Mouse (Mus musculus) forebrain, embryonic 13.5 days (tissue): Measurements from ENCODE around the gene Kcnc3. TPM values are rescaled to one million over a fixed set of nuclear protein-coding genes. Genes with fewer than 3 reads are reported as not detected.

Experiments used
- polyA plus RNA-seq: library from polyadenylated mRNA; unstranded; fragments of >200 nt; fragmentation: Nextera tagmentation; extraction: Ambion mirVana; gene quantifications from 2 replicates; pipeline ENCODE4 v1.2.1, GENCODE M21; 2015

Kcnc3 gene
- polyA plus RNA-seq, 1 experiment from 2014 or later = 2.4 TPM

Other genes with a start within 250 kb of the Kcnc3 start
- 10.1 and 10.6 TPM in 2 replicates for gene Syt3, start 206.6 kb upstream of the Kcnc3 start, polyA plus RNA-seq
- 0.59 and 1.1 TPM in 2 replicates for gene 1700008O03Rik, start 204.8 kb upstream of the Kcnc3 start, polyA plus RNA-seq
- 11.6 and 12.6 TPM in 2 replicates for gene Lrrc4b, start 161.6 kb upstream of the Kcnc3 start, polyA plus RNA-seq
- gene Aspdh, start 125.3 kb upstream of the Kcnc3 start, polyA plus RNA-seq = 3.8 and 4.0 TPM in 2 replicates
- gene Josd2, start 122.7 kb upstream of the Kcnc3 start, polyA plus RNA-seq = 49.0 and 56.1 TPM in 2 replicates
- gene Emc10, start 94.1 kb upstream of the Kcnc3 start, polyA plus RNA-seq = 101 and 106 TPM in 2 replicates
- 30.1 and 35.0 TPM in 2 replicates for gene Fam71e1, start 94.1 kb upstream of the Kcnc3 start, polyA plus RNA-seq
- 0.13 and 0.14 TPM in 2 replicates for gene Mybpc2, start 66.0 kb upstream of the Kcnc3 start, polyA plus RNA-seq
- not detected in 2 replicates for gene Spib, start 58.6 kb upstream of the Kcnc3 start, polyA plus RNA-seq
- gene Pold1, start 41.8 kb upstream of the Kcnc3 start, polyA plus RNA-seq = 77.8 and 89.7 TPM in 2 replicates
- gene Nr1h2, start 36.7 kb upstream of the Kcnc3 start, polyA plus RNA-seq = 76.0 and 76.2 TPM in 2 replicates
- 0.53 and 0.57 TPM in 2 replicates for gene Napsa, start 18.3 kb upstream of the Kcnc3 start, polyA plus RNA-seq
- 0.49 and 0.84 TPM in 2 replicates for gene Myh14, start 80.2 kb downstream of the Kcnc3 start, polyA plus RNA-seq
- not detected in 2 replicates for gene Izumo2, start 118.1 kb downstream of the Kcnc3 start, polyA plus RNA-seq
- 38.7 and 39.0 TPM in 2 replicates for gene Vrk3, start 157.7 kb downstream of the Kcnc3 start, polyA plus RNA-seq
- 1.4 and 1.6 TPM in 2 replicates for gene Zfp473, start 160.4 kb downstream of the Kcnc3 start, polyA plus RNA-seq
- 73.5 and 83.0 TPM in 2 replicates for gene Nup62, start 225.4 kb downstream of the Kcnc3 start, polyA plus RNA-seq
- gene Il4i1, start 225.7 kb downstream of the Kcnc3 start, polyA plus RNA-seq = 1.2 and 1.9 TPM in 2 replicates
- 5.4 and 5.7 TPM in 2 replicates for gene Atf5, start 226.0 kb downstream of the Kcnc3 start, polyA plus RNA-seq